Mouse (Mus musculus) liver, adult 2 months (tissue): ENCODE measurements at regions not wholly inside any gene's neighbourhood (a gene's known extent, or its start where the extent isn't known, plus 50 kb on each side); places are given as distances from the start of the nearest gene placed in this dataset.
A peak's percentile ranks its signal among the peaks of the same experiment; 100 is the strongest.
"Not testable (repeated sequence)": the region's sequence is repeated elsewhere in the genome, so short reads cannot be mapped to it uniquely, and the experiment has no call there.

ENCODE experiments used
- DNase-seq: peaks from one replicate; pipeline ENCODE4 v3.0.0-alpha.2; 2011; ENCODE audit warnings: low read depth, low spot score; ENCODE audit errors: extremely low read depth
- H3K27ac ChIP-seq: fragments of 200-500 bp; replicated peaks from 2 replicates; pipeline ENCODE4 v1.5.1; 2012; ENCODE audit warnings: low read depth, mild to moderate bottlenecking, control low read depth, inconsistent platforms, low read length; ENCODE audit not compliant: insufficient read depth
- H3K27me3 ChIP-seq: fragments of 200-500 bp; 2 replicates; pipeline ENCODE4 v1.6.1; 2012; ENCODE audit warnings: mild to moderate bottlenecking, moderate library complexity, low read length, inconsistent platforms; ENCODE audit not compliant: control insufficient read depth, insufficient read depth
- H3K36me3 ChIP-seq: fragments of 200-500 bp; 2 replicates; pipeline ENCODE4 v1.6.1; 2012; ENCODE audit warnings: low read length, inconsistent platforms; ENCODE audit not compliant: control insufficient read depth, insufficient read depth
- H3K4me1 ChIP-seq: fragments of 200-500 bp; 2 replicates; pipeline ENCODE4 v1.6.1; 2011; ENCODE audit warnings: low read length; ENCODE audit not compliant: control insufficient read depth, insufficient read depth
- H3K4me3 ChIP-seq: fragments of 200-500 bp; 2 replicates; pipeline ENCODE4 v1.5.1; 2011; ENCODE audit warnings: low read depth, mild to moderate bottlenecking, control low read depth, low read length, moderate library complexity; ENCODE audit not compliant: insufficient read depth
- H3K79me2 ChIP-seq: fragments of 200-500 bp; 2 replicates; pipeline ENCODE4 v1.6.1; 2012; ENCODE audit warnings: inconsistent platforms, mild to moderate bottlenecking, low read length, moderate library complexity; ENCODE audit not compliant: control insufficient read depth, insufficient read depth
- H3K9ac ChIP-seq: fragments of 200-500 bp; 2 replicates; pipeline ENCODE4 v1.6.1; 2012; ENCODE audit warnings: low read depth, mild to moderate bottlenecking, control low read depth, inconsistent platforms, low read length
- CTCF ChIP-seq: fragments of 200-500 bp; IDR thresholded peaks from 2 replicates; pipeline ENCODE4 v1.5.1; 2011; ENCODE audit warnings: low read depth, low read length, control low read depth
- POLR2A ChIP-seq: fragments of 200-500 bp; IDR thresholded peaks from 2 replicates; pipeline ENCODE4 v1.6.1; 2011; ENCODE audit warnings: low read length, control low read depth; ENCODE audit not compliant: insufficient read depth; ENCODE audit errors: extremely low read depth
- WGBS: fragments of 180-500 bp; shearing (Covaris S2); methylation state at CpG from one replicate; pipeline ENCODE4 v1.1.7; 2018; 5-methylcytosine and 5-hydroxymethylcytosine counted together

DNA sequence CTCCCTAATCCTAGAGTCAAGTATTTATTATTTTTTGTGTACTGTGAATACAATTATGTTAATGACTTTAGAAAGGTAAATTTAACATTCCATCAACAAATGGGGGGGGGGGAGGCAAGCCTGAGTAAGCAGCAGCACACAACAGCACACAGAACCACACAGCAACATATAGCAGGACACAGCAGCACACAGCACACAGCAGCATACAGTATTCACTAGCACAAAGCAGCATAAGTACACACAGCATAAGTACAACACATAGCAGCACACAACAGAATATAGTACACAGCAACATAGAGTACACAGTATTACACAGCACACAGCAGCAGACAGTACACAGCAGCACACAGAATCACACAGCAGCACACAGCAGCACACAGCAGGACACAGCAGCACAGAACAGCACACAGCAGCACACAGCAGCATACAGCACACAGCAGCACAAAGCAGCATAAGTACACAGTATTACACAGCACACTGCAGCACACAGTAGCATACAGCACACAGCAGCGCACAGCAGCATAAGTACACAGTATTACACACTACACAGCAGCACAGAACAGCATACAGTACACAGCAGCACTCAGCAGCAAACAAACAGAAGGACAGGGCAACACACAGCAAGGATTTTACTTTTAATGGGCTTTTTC lies 605.7 kb downstream of the Tbl1xr1 start:
- Histone ChIP-seq H3K27ac (no peak overlapping the region), H3K4me3 (no peak overlapping the region), H3K79me2 (no peaks in the 10 kb centered on the region), H3K4me1 (no peaks in the 10 kb centered on the region), H3K36me3 (no peaks in the 10 kb centered on the region), H3K27me3 (no peaks in the 10 kb centered on the region), H3K9ac (no peak overlapping the region)
- DNase-seq, result no peak
- 77% methylated on average over 1 of the region's 1 CpGs for WGBS
- no peak for TF ChIP-seq POLR2A
- TF ChIP-seq CTCF, result no peak

- Histone ChIP-seq H3K27me3 (no peaks in the 10 kb centered on the region), H3K9ac (no peak overlapping the region), H3K27ac (no peak overlapping the region), H3K79me2 (no peaks in the 10 kb centered on the region), H3K4me1 (peaks cover 8% of the 10 kb centered on the region), H3K36me3 (no peaks in the 10 kb centered on the region), H3K4me3 (no peak overlapping the region)
- peak; percentile 91 for DNase-seq
- TF ChIP-seq CTCF (no peak), POLR2A (no peak)
Measured at GRCm38 (mm10) chr3:22699317-22699716, 622.9 kb downstream of the Tbl1xr1 start.

GRCm38 (mm10) chr3:22701486-22701885 lies 625.0 kb downstream of the Tbl1xr1 start:
- 27% methylated on average over 5 of the region's 5 CpGs for WGBS
- peak; percentile 66 for DNase-seq

DNA sequence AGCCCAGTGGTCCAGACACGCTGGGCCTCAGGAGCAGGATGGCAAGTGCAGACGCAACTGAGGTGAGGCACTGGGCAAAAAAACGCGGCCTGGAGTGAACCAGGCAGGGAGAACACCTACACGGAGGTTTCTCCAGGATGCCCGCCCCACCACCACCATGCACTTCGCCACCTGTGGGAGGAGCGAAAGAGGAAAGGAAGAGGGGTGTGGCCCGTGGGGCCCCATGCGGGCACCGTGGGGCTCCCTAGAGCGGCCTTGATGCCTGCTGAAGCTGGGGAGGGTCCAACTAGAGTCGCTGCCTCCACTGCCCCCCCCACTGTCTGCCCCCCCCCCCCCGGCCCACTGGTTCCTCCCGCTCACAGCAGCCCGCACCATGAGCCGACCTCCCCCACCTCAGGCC lies 629.2 kb downstream of the Tbl1xr1 start:
- TF ChIP-seq CTCF, result no peak
- TF ChIP-seq POLR2A, result no peak
- WGBS, result 61% methylated on average over 17 of the region's 17 CpGs
- H3K4me3 ChIP-seq, result no peak overlapping the region

More at GRCm38 (mm10) chr3:22701486-22701885, 625.0 kb downstream of the Tbl1xr1 start:
- not testable (repeated sequence) for H3K4me1 ChIP-seq, H3K27me3 ChIP-seq, H3K36me3 ChIP-seq, H3K4me3 ChIP-seq, H3K79me2 ChIP-seq, H3K9ac ChIP-seq, H3K27ac ChIP-seq

GRCm38 (mm10) chr3:22745026-22745425 lies 668.6 kb downstream of the Tbl1xr1 start:
- Histone ChIP-seq H3K4me1 (no peaks in the 10 kb centered on the region), H3K79me2 (no peaks in the 10 kb centered on the region), H3K27me3 (no peaks in the 10 kb centered on the region), H3K9ac (no peak overlapping the region), H3K4me3 (no peak overlapping the region), H3K36me3 (no peaks in the 10 kb centered on the region), H3K27ac (no peak overlapping the region)
- peak; percentile 21 for DNase-seq
- TF ChIP-seq POLR2A, result no peak
- TF ChIP-seq CTCF, result no peak

More for the DNA sequence above, 629.2 kb downstream of the Tbl1xr1 start:
- Histone ChIP-seq H3K27me3 (no peaks in the 10 kb centered on the region), H3K9ac (no peak overlapping the region), H3K27ac (no peak overlapping the region), H3K79me2 (no peaks in the 10 kb centered on the region), H3K36me3 (no peaks in the 10 kb centered on the region), H3K4me1 (no peaks in the 10 kb centered on the region)
- no peak for DNase-seq
